Mouse (Mus musculus) liver, postnatal 0 days (tissue): ENCODE measurements around the gene Gtpbp4.
"Not testable (repeated sequence)": the region's sequence is repeated elsewhere in the genome, so short reads cannot be mapped to it uniquely, and the experiment has no call there.

Source experiments
- CTCF ChIP-seq: sonication (generic); IDR thresholded peaks from 2 replicates; pipeline ENCODE4 v1.5.1; 2016; ENCODE audit warnings: antibody characterized with exemption, low read depth
- EP300 ChIP-seq: IDR thresholded peaks from 2 replicates; pipeline ENCODE4 v1.6.1; 2016; ENCODE audit warnings: antibody characterized with exemption, low read depth, mild to moderate bottlenecking

GRCm38 (mm10) chr13:8937611-8938140 is 58.2 kb downstream of the Gtpbp4 start:
- TF ChIP-seq CTCF, EP300: not testable (repeated sequence)
